Mouse (Mus musculus) limb, embryonic 13.5 days (tissue): ENCODE results near the gene Porcn. TPM values are rescaled to one million over a fixed set of nuclear protein-coding genes. Genes with fewer than 3 reads are reported as not detected.

Source experiments
- ATAC-seq: fragments of 200-750 bp; cut with Nextera tagmentation; 2 replicates; pipeline ENCODE4 v1.8.0; 2017; ENCODE audit warnings: low read depth, moderate number of reproducible peaks, moderate TSS enrichment; ENCODE audit not compliant: low FRiP score
- H3K27ac ChIP-seq: fragments of 300-500 bp; sonication (generic); 2 replicates; pipeline ENCODE4 v1.5.1; 2015; ENCODE audit warnings: inconsistent platforms, mild to moderate bottlenecking, moderate library complexity
- H3K27me3 ChIP-seq: fragments of 300-500 bp; sonication (generic); 2 replicates; pipeline ENCODE4 v1.6.1; 2015; ENCODE audit warnings: mild to moderate bottlenecking, inconsistent platforms
- H3K36me3 ChIP-seq: fragments of 300-500 bp; sonication (generic); 2 replicates; pipeline ENCODE4 v1.6.1; 2015; ENCODE audit warnings: inconsistent platforms, mild to moderate bottlenecking, moderate library complexity
- H3K4me1 ChIP-seq: fragments of 300-500 bp; sonication (generic); 2 replicates; pipeline ENCODE4 v1.6.1; 2015; ENCODE audit warnings: inconsistent platforms
- H3K4me2 ChIP-seq: fragments of 300-500 bp; sonication (generic); replicated peaks from 2 replicates; pipeline ENCODE4 v1.6.1; 2015; ENCODE audit warnings: inconsistent platforms, mild to moderate bottlenecking, moderate library complexity
- H3K4me3 ChIP-seq: fragments of 300-500 bp; sonication (generic); 2 replicates; pipeline ENCODE4 v1.5.1; 2015; ENCODE audit warnings: moderate library complexity, mild to moderate bottlenecking, inconsistent platforms
- H3K9ac ChIP-seq: fragments of 300-500 bp; sonication (generic); 2 replicates; pipeline ENCODE4 v1.6.1; 2015; ENCODE audit warnings: mild to moderate bottlenecking, inconsistent platforms
- H3K9me3 ChIP-seq: fragments of 300-500 bp; sonication (generic); 2 replicates; pipeline ENCODE4 v1.6.1; 2016; ENCODE audit warnings: inconsistent platforms
- WGBS: fragments of 180-500 bp; shearing (Covaris S2); methylation state at CpG from one replicate; pipeline ENCODE4 v1.1.7; 2015; 5-methylcytosine and 5-hydroxymethylcytosine counted together
- polyA plus RNA-seq: library from polyadenylated mRNA; unstranded; fragments of >200 nt; fragmentation: Nextera tagmentation; extraction: Ambion mirVana; gene quantifications from 2 replicates; pipeline ENCODE4 v1.2.1, GENCODE M21; 2015

The Porcn gene
- polyA plus RNA-seq, 1 experiment from 2014 or later: 13.2 TPM

DNA sequence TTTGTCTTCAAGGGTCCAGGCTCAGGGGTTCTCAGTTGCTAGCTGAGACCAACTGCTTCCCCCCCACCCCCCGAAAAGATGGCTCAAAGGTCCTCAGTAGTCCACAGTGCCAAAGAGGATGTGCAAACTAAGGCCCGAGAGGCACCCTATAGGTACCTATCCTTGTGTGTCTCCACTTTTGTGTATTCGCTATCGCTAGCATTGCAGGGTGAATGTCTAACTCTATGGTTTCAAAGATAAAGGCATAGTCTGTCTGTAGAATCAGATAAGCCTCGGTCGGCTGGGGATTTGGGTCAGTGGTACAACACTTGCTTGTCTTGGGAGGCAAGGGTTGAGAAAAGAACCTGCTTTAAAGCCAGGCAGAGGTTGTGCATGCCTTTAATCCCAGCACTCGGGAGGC lies 17.1 kb upstream of the Porcn start:
- WGBS: 89% methylated on average over 7 of the region's 7 CpGs
- no peak for ATAC-seq
- H3K27ac ChIP-seq: no peak overlapping the region

GRCm38 (mm10) chrX:8222678-8223421 lies 16.5 kb upstream of the Porcn start:
- Histone ChIP-seq H3K9ac (no peak overlapping the region), H3K36me3 (no peaks in the 10 kb centered on the region), H3K27ac (no peak overlapping the region), H3K27me3 (no peaks in the 10 kb centered on the region), H3K4me2 (no peak overlapping the region), H3K4me3 (no peak overlapping the region), H3K9me3 (no peaks in the 10 kb centered on the region), H3K4me1 (no peaks in the 10 kb centered on the region)
- no peak for ATAC-seq
- 63% methylated on average over 7 of the region's 7 CpGs for WGBS

More for the DNA sequence above, 17.1 kb upstream of the Porcn start:
- Histone ChIP-seq H3K9ac (no peak overlapping the region), H3K36me3 (no peaks in the 10 kb centered on the region), H3K9me3 (no peaks in the 10 kb centered on the region), H3K27me3 (no peaks in the 10 kb centered on the region), H3K4me3 (no peak overlapping the region), H3K4me2 (no peak overlapping the region), H3K4me1 (no peaks in the 10 kb centered on the region)

DNA sequence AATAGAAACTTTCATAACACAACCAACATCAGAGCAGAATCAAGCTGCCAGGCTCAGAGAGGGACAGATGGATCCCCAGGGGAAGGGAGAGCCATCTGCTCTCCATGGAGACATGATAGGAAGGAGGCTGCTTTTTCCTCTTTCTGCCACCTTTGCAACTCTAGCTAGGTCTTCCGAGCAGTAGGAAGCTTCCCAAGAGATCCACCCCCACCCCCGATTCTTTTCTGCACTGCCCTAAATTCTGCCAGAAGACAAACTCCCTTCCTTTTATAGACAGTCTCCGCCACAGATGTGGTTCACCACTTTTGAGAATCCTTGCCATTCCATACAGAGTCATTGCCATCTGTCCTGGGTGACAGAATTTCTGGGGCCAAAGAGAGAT lies 16.0 kb upstream of the Porcn start:
- no peak overlapping the region for H3K27ac ChIP-seq
- 71% methylated on average over 3 of the region's 3 CpGs for WGBS

DNA sequence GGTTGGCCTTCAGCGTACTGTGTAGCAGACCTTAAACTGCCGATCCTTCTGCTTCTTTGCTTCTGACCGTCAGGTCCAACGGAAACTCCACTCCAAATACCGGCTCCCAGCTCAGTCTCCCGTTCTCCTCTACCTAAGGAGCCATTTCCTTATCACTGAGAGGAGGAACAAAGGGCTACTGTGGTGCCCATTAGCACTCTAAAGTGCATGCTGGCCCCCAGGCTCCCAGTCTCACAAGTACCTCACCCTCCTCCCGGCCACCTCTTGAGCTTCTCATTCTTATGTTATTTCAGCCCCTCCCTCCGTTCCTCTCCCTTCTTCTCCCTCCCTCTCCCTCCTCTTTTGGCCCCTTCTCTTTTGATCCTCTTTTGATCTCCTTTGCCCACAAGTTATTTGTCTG lies 13.3 kb upstream of the Porcn start:
- Histone ChIP-seq H3K9ac (no peak overlapping the region), H3K4me3 (no peak overlapping the region), H3K27me3 (no peaks in the 10 kb centered on the region), H3K9me3 (no peaks in the 10 kb centered on the region; the same call in 1 of the 2 replicates), H3K4me2 (no peak overlapping the region), H3K36me3 (no peaks in the 10 kb centered on the region), H3K27ac (no peak overlapping the region), H3K4me1 (no peaks in the 10 kb centered on the region)
- WGBS: 26% methylated on average over 8 of the region's 8 CpGs
- no peak for ATAC-seq

More for the DNA sequence above, 16.0 kb upstream of the Porcn start:
- Histone ChIP-seq H3K9ac (no peak overlapping the region), H3K9me3 (no peaks in the 10 kb centered on the region; the same call in 1 of the 2 replicates), H3K4me2 (no peak overlapping the region), H3K4me3 (no peak overlapping the region), H3K36me3 (no peaks in the 10 kb centered on the region), H3K27me3 (no peaks in the 10 kb centered on the region), H3K4me1 (no peaks in the 10 kb centered on the region)
- no peak for ATAC-seq

GRCm38 (mm10) chrX:8218114-8218513 lies 11.8 kb upstream of the Porcn start:
- H3K9ac ChIP-seq: no peak overlapping the region
- no peaks in the 10 kb centered on the region for H3K36me3 ChIP-seq
- WGBS: 67% methylated on average over 2 of the region's 2 CpGs
- no peak overlapping the region for H3K27ac ChIP-seq
- H3K4me1 ChIP-seq: no peaks in the 10 kb centered on the region
- H3K4me2 ChIP-seq: no peak overlapping the region
- H3K4me3 ChIP-seq: no peak overlapping the region
- no peaks in the 10 kb centered on the region for H3K27me3 ChIP-seq
- H3K9me3 ChIP-seq: no peaks in the 10 kb centered on the region; the same call in 1 of the 2 replicates
- no peak for ATAC-seq

- Histone ChIP-seq H3K9ac (no peak overlapping the region), H3K27me3 (no peaks in the 10 kb centered on the region), H3K27ac (no peak overlapping the region), H3K4me2 (no peak overlapping the region), H3K9me3 (no peaks in the 10 kb centered on the region; the same call in 1 of the 2 replicates), H3K4me1 (no peaks in the 10 kb centered on the region), H3K4me3 (no peak overlapping the region), H3K36me3 (no peaks in the 10 kb centered on the region)
- 41% methylated on average over 6 of the region's 6 CpGs for WGBS
- no peak for ATAC-seq
Measured at GRCm38 (mm10) chrX:8217383-8217782, 11.1 kb upstream of the Porcn start.

GRCm38 (mm10) chrX:8211490-8212207 lies 5.3 kb upstream of the Porcn start:
- no peaks in the 10 kb centered on the region for H3K27me3 ChIP-seq
- H3K4me1 ChIP-seq: no peaks in the 10 kb centered on the region
- H3K9ac ChIP-seq: no peak overlapping the region
- H3K4me3 ChIP-seq: no peak overlapping the region
- H3K4me2 ChIP-seq: no peak overlapping the region
- ATAC-seq: no peak
- no peaks in the 10 kb centered on the region for H3K36me3 ChIP-seq
- no peak overlapping the region for H3K27ac ChIP-seq
- no peaks in the 10 kb centered on the region for H3K9me3 ChIP-seq
- WGBS: 77% methylated on average over 7 of the region's 7 CpGs

GRCm38 (mm10) chrX:8209720-8210119 lies 3.4 kb upstream of the Porcn start:
- Histone ChIP-seq H3K27me3 (no peaks in the 10 kb centered on the region), H3K9ac (no peak overlapping the region), H3K36me3 (no peaks in the 10 kb centered on the region), H3K4me2 (no peak overlapping the region), H3K4me3 (no peak overlapping the region), H3K27ac (no peak overlapping the region), H3K4me1 (peaks cover 3% of the 10 kb centered on the region; the same call in 1 of the 2 replicates), H3K9me3 (no peaks in the 10 kb centered on the region)
- ATAC-seq: no peak
- WGBS: 74% methylated on average over 2 of the region's 2 CpGs

- WGBS: 41% methylated on average over 4 of the region's 4 CpGs
- Histone ChIP-seq H3K4me2 (no peak overlapping the region; the same call in 1 of the 2 replicates), H3K9ac (no peak overlapping the region), H3K9me3 (no peaks in the 10 kb centered on the region), H3K36me3 (no peaks in the 10 kb centered on the region), H3K27ac (no peak overlapping the region), H3K27me3 (no peaks in the 10 kb centered on the region), H3K4me3 (no peak overlapping the region; the same call in 1 of the 2 replicates), H3K4me1 (peaks cover 3% of the 10 kb centered on the region; the same call in 1 of the 2 replicates)
- ATAC-seq: no peak
Measured at GRCm38 (mm10) chrX:8207224-8207623, 899 bp upstream of the Porcn start.

DNA sequence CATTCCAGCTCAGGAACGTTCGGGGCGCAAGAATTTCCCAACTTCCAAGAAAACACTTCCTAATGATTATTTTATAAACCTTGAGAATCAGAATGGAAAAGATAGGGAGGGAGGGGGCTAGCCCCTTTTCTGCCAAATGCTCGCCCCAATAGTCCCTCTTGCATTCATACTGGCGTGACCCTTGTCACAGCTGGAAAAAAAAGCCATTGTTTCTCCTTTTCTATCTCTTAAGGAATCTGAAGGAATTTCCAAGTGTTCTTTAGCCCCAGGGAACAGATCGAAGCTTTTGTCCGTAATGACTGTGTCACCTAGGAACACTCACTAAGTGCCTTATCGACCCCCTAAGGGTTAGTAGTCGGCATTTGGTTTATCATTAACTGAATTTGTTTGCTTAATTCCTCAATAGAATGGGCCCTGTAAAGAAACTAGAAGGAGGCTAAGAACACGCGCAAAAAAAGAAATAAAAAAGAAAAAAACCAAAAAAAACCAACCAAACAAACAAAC lies 421 bp upstream of the Porcn start:
- Histone ChIP-seq H3K9me3 (no peaks in the 10 kb centered on the region), H3K27ac (no peak overlapping the region), H3K4me2 (peak overlapping the region; percentile 65), H3K36me3 (no peaks in the 10 kb centered on the region), H3K4me1 (peaks cover 3% of the 10 kb centered on the region; the same call in 1 of the 2 replicates), H3K9ac (peak overlapping the region; percentile 70; the same call in 1 of the 2 replicates), H3K27me3 (no peaks in the 10 kb centered on the region), H3K4me3 (peak overlapping the region; percentile 52)
- no peak for ATAC-seq
- WGBS: 20% methylated on average over 11 of the region's 11 CpGs

GRCm38 (mm10) chrX:8205551-8205950 lies 774 bp downstream of the Porcn start:
- no peaks in the 10 kb centered on the region for H3K27me3 ChIP-seq
- peak overlapping the region; percentile 70 for H3K9ac ChIP-seq
- no peak for ATAC-seq
- no peaks in the 10 kb centered on the region for H3K9me3 ChIP-seq
- H3K36me3 ChIP-seq: no peaks in the 10 kb centered on the region
- peak overlapping the region; percentile 52 for H3K4me3 ChIP-seq
- peaks cover 3% of the 10 kb centered on the region; the same call in 1 of the 2 replicates for H3K4me1 ChIP-seq
- 41% methylated on average over 7 of the region's 7 CpGs for WGBS
- H3K4me2 ChIP-seq: peak overlapping the region; percentile 65
- no peak overlapping the region for H3K27ac ChIP-seq

DNA sequence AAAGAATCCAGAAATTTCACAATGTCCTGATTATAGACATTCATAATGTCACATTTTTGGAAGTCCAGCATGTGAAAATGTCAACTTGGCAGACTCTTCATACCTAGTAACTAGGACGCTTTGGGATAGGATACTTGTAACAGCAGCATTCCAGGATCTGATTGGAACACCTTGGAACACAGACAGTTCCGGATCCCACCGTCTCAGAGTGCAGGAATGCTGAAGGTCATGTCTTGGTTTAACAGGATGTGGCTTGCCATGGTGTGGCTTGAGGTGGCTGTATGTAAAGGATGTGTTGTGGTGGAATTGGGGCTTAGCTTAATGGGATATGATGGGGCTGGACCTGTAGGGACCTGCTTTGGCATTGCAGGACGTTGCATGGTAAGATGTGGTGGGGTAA lies 1.2 kb downstream of the Porcn start:
- peaks cover 3% of the 10 kb centered on the region; the same call in 1 of the 2 replicates for H3K4me1 ChIP-seq

More for the DNA sequence above, 1.2 kb downstream of the Porcn start:
- Histone ChIP-seq H3K9me3 (no peaks in the 10 kb centered on the region), H3K9ac (no peak overlapping the region), H3K27ac (no peak overlapping the region), H3K27me3 (no peaks in the 10 kb centered on the region), H3K36me3 (no peaks in the 10 kb centered on the region), H3K4me2 (peak overlapping the region; percentile 65), H3K4me3 (peak overlapping the region; percentile 52; the same call in 1 of the 2 replicates)
- ATAC-seq: no peak
- 78% methylated on average over 4 of the region's 4 CpGs for WGBS
